Mouse (Mus musculus) limb, embryonic 10.5 days (tissue): ENCODE measurements around the gene Fam118b. TPM values are rescaled to one million over a fixed set of nuclear protein-coding genes. Genes with fewer than 3 reads are reported as not detected.
A peak's percentile ranks its signal among the peaks of the same experiment; 100 is the strongest.

ENCODE experiments used
- DNase-seq: peaks from one replicate; pipeline ENCODE4 v3.0.0-alpha.2; 2017; ENCODE audit warnings: low spot score
- H3K27ac ChIP-seq: fragments of 300-500 bp; sonication (generic); 2 replicates; pipeline ENCODE4 v1.5.1; 2016; ENCODE audit warnings: mild to moderate bottlenecking
- H3K27me3 ChIP-seq: fragments of 300-500 bp; sonication (generic); 2 replicates; pipeline ENCODE4 v1.6.1; 2016; ENCODE audit warnings: low read depth, mild to moderate bottlenecking; ENCODE audit not compliant: poor library complexity, severe bottlenecking
- H3K36me3 ChIP-seq: fragments of 300-500 bp; sonication (generic); 2 replicates; pipeline ENCODE4 v1.6.1; 2016; ENCODE audit warnings: mild to moderate bottlenecking, moderate library complexity
- H3K4me1 ChIP-seq: fragments of 300-500 bp; sonication (generic); 2 replicates; pipeline ENCODE4 v1.6.1; 2016
- H3K4me3 ChIP-seq: fragments of 300-500 bp; sonication (generic); 2 replicates; pipeline ENCODE4 v1.5.1; 2016; ENCODE audit warnings: mild to moderate bottlenecking, moderate library complexity
- H3K9me3 ChIP-seq: fragments of 300-500 bp; sonication (generic); replicated peaks from 2 replicates; pipeline ENCODE4 v1.6.1; 2016; ENCODE audit warnings: mild to moderate bottlenecking
- WGBS: fragments of 180-500 bp; shearing (Covaris S2); methylation state at CpG from one replicate; pipeline ENCODE4 v1.1.7; 2016; 5-methylcytosine and 5-hydroxymethylcytosine counted together
- polyA plus RNA-seq: library from polyadenylated mRNA; unstranded; fragments of >200 nt; fragmentation: Nextera tagmentation; extraction: Ambion mirVana; gene quantifications from 2 replicates; pipeline ENCODE4 v1.2.1, GENCODE M21; 2016

Gene Fam118b
- polyA plus RNA-seq, 1 experiment from 2014 or later, result 66.7 TPM

DNA sequence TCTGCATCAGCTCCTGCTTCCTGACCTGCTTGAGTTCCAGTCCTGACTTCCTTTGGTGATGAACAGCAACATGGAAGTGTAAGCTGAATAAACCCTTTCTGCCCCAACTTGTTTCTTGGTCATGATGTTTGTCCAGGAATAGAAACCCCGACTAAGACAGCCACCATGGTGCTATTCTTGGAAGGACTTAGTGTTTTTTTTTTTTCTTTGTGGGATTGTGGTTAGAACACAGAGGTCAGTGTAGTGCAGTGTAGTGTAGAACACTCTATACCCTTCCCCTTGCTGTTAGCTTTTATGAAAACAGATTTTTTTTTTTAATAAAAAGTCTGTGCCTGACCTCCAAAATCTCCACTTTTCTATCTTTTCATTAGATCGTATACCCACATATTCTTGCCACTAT is 84.8 kb downstream of the Fam118b start:
- H3K4me3 ChIP-seq, result no peak overlapping the region
- no peaks in the 10 kb centered on the region for H3K27me3 ChIP-seq
- H3K27ac ChIP-seq, result no peak overlapping the region
- no peak for DNase-seq
- H3K36me3 ChIP-seq, result peaks cover 14% of the 10 kb centered on the region
- H3K4me1 ChIP-seq, result no peaks in the 10 kb centered on the region
- no peaks in the 10 kb centered on the region for H3K9me3 ChIP-seq
- WGBS, result 87% methylated on average over 2 of the region's 2 CpGs

DNA sequence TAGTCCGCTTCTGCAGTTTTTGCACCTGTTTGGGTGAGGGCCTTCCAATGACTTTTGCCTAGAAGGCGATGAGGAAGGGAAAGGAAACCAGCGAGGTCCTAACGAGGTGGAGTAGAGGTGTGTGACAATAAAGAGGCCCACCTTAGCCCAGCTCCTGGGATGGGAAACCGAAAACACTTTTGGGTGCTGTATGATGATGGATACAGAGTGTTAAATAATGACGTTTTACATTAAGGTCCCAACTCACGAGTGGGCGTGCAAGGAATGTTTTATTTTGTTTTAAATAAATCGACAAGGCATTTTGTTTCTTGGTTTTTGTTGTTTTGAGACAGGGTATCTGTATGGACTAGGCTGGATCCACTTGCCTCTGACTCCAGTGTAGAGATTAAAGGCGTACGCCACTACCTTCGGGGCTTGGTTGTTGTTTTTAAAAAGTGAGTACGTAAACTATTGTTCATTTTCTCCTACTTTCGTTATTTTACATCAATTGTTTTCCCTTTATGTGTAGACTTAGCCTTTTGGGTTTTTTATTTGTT is 91.4 kb downstream of the Fam118b start:
- Histone ChIP-seq H3K9me3 (no peaks in the 10 kb centered on the region), H3K4me1 (peaks cover 10% of the 10 kb centered on the region), H3K27ac (no peak overlapping the region; the same call in 1 of the 2 replicates), H3K4me3 (peak overlapping the region; percentile 73), H3K27me3 (no peaks in the 10 kb centered on the region), H3K36me3 (peaks cover 6% of the 10 kb centered on the region; the same call in 1 of the 2 replicates)
- WGBS, result 57% methylated on average over 14 of the region's 14 CpGs
- no peak for DNase-seq

DNA sequence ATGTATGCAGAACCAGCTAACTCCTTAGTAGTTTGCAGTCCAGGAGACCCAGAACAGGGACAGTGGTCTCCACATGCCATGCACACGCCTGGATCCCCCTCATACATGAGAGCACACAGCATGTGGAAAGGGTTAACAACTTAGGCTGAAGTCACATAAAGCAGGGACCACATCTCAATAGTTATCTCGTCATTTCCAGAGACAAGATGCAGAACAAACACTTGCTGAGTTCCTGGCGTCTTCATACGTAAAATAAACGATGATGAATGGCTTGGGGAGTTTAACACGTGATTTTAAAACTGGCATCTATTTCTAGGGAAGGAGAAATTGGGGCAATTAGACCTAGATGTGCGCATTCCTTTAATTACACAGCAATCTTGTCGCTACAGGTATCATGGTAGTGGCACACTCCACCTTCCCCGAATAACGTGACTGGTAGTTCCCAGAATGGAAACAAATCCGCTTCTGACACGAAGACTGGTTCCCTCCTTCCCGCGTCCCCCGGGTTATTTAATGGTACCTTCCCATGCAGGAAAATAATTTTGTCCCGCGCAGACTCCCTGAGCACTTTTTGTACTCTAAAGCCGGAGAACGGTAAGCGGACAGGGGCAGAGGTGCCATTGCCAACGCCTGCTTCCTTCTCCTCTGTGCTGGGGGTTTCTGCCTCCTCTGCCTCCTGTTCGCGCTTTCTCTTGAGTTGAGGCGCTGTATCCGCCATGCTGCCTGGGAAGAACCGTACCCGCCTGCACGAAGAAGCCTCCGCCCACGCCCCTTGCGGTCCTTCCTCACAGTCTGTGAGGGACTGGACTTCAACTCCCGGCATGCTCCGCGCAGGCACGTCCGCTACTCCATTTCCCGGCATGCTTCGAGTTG is 92.1 kb downstream of the Fam118b start, which contains the start of gene Dcps:
Gene Dcps (minus strand): TSS at position 811 of the 873 bp plus-strand sequence.
- Histone ChIP-seq H3K9me3 (no peaks in the 10 kb centered on the region), H3K36me3 (peaks cover 13% of the 10 kb centered on the region), H3K27ac (peak within 1 kb of the TSS; percentile 90), H3K4me3 (peak within 1 kb of the TSS; percentile 73), H3K27me3 (no peaks in the 10 kb centered on the region), H3K4me1 (peaks cover 10% of the 10 kb centered on the region)
- peak; percentile 91 for DNase-seq
- WGBS, result under 1% methylated on average over 38 of the region's 38 CpGs

GRCm38 (mm10) chr9:35173331-35173730 is 94.3 kb downstream of the Fam118b start:
- WGBS, result 91% methylated on average over 1 of the region's 1 CpGs
- H3K27me3 ChIP-seq, result no peaks in the 10 kb centered on the region
- no peak overlapping the region for H3K27ac ChIP-seq
- H3K9me3 ChIP-seq, result no peaks in the 10 kb centered on the region
- H3K36me3 ChIP-seq, result peaks cover 28% of the 10 kb centered on the region
- no peak for DNase-seq
- peaks cover 10% of the 10 kb centered on the region for H3K4me1 ChIP-seq
- H3K4me3 ChIP-seq, result no peak overlapping the region

- 95% methylated on average over 7 of the region's 7 CpGs for WGBS
- H3K4me3 ChIP-seq, result no peak overlapping the region
- DNase-seq, result no peak
- H3K27me3 ChIP-seq, result no peaks in the 10 kb centered on the region
- no peak overlapping the region for H3K27ac ChIP-seq
- peaks cover 9% of the 10 kb centered on the region for H3K4me1 ChIP-seq
- H3K36me3 ChIP-seq, result peaks cover 35% of the 10 kb centered on the region
- no peaks in the 10 kb centered on the region for H3K9me3 ChIP-seq
These were observed 97.5 kb downstream of the Fam118b start for GRCm38 (mm10) chr9:35170071-35170470.

Other genes with a start within 250 kb of the Fam118b start
- 19.0 and 21.3 TPM in 2 replicates for gene St3gal4, start 148.5 kb downstream of the Fam118b start, polyA plus RNA-seq
- gene Dcps, start 91.7 kb downstream of the Fam118b start, polyA plus RNA-seq, result 86.0 and 92.3 TPM in 2 replicates
- gene Srpr, start 67.6 kb downstream of the Fam118b start, polyA plus RNA-seq, result 93.7 and 100 TPM in 2 replicates
- gene Tirap, start 67.5 kb downstream of the Fam118b start, polyA plus RNA-seq, result 20.0 and 22.1 TPM in 2 replicates
- gene Foxred1, start 56.8 kb downstream of the Fam118b start, polyA plus RNA-seq, result 56.7 and 57.1 TPM in 2 replicates
- gene Rpusd4, start 60 bp upstream of the Fam118b start, polyA plus RNA-seq, result 35.6 and 36.8 TPM in 2 replicates
- 10.5 and 16.1 TPM in 2 replicates for gene Cdon, start 153.3 kb upstream of the Fam118b start, polyA plus RNA-seq